Mouse (Mus musculus) thymus, postnatal 10 days (tissue): ENCODE measurements around the gene Pex16.

ENCODE experiments used
- DNase-seq, 2 experiments: peaks; one replicate each; pipeline ENCODE4 v3.0.0; 2021; ENCODE audit warnings: low spot score in 2 of 2

The Pex16 gene

DNA sequence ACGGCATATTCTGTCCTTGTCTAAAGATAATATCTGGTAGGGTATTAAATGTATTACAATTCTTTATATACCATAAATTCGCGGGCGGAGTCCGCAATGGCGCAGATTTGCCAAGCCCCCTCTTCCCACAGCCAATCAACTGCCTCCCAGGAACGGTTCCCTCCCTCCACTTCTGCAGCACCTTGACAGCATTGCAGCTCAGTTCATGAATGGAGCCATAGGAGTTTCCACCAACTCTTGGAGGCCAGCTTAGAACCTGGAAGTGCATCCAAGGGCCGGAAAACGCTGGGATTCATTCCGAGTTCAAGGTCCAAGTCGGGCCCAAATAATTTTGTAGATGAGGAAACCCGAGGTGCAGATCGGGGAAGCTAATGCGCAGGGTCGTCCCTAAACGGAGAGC is at the start of gene Pex16, which contains the start of gene Large2:
Pex16 (plus strand) TSS at position 163 of the 400 bp plus-strand sequence.
Large2 (minus strand) TSS at position 356 of the 400 bp plus-strand sequence.
- DNase-seq, result peak; percentile 48 to 52

DNA sequence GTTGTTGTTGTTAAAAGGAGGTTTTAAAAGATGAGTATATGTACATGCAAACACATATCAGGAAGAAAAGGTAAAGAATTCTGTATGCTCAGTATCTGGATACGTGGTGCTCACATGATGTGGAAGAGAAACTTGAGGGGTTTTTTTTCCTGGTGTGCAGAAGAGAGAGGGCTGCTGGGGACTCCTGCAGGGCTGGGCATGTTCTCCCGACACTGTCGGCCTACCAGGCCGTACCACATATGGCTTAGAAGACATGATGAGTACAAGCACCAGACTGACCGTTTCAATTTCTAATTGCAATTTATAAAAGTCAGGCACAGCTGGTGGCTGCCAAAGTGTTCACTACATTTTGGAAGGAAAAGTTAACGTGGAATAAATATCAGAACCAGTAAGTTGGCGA is 48.8 kb upstream of the Pex16 start:
- DNase-seq, result no peak

DNA sequence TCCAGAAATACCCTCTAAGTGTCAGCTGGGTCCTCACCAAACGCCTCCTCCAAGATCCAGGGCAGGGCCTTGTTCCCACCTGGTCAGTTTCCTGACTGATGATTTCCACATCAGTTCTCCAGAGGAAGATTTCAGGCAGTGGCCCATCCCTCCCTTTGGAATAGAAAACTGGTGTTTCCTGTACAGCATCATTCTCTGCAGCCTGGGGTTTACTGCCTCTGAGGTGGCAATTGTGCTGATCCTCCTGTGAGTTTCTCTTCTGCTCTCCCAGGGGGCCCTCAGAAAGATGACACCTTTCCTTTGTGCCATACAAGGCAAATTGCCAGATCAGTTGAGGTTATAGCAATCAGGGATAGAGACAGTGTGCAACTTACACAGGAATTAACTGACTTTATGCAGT is 48.3 kb upstream of the Pex16 start:
- DNase-seq, result no peak

DNA sequence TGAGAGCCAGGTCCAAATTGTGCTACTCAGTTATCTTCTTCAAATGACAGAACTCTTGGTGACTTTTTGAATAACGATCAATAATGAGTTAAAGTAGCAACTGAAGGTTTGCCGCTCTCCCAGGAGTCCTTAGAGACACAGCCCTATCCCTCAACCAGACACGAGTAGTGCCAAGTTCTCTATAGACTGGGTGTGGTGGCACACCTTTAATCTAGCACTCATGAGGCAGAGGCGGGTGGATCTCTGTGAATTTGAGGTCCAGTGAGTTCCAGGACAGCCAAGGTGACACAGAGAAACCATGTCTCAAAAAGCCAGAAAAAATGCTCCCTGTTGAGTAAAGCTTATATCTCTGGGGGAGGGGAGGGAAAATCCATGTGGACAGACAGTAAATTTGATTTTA is 46.9 kb upstream of the Pex16 start:
- no peak for DNase-seq

DNA sequence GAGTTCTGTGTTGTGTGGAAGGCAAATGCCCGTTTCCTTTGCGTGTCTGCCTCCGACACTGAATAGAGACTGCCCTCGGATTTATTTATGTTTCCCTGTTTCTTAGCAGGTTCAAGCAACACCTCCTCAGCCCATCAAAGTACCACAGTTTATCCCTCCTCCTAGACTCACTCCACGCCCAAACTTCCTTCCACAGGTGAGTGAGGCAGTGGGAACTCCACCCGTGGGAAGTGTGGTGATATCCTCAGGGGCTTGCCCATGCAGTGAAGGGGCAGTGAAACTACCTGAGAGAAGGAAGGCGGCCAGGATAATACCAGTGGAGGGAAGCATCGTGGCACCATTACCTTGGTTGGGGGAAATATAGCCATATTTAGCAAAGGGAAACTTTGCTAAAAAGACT is 46.3 kb upstream of the Pex16 start:
- DNase-seq, result no peak

DNA sequence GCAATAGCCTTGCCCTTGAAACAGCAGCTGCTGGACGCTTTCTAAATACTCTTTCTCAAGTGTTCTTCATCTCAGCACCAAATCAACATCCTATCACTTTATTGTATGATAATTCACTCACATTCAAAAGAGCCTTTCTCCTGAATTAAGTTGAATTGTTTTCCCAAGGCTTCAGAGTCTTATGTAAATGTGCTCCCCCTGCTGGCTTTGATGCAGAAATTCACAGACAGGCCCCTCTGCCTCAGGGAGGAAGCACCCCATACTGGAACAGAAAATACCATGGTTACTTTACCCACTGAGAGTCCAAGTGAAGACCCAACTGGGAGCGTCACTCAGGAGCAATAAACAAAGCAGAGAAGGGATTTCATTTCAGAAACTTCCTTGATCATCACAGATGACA is 43.6 kb upstream of the Pex16 start:
- DNase-seq, result peak in 1 of 2 experiments; percentile 54

DNA sequence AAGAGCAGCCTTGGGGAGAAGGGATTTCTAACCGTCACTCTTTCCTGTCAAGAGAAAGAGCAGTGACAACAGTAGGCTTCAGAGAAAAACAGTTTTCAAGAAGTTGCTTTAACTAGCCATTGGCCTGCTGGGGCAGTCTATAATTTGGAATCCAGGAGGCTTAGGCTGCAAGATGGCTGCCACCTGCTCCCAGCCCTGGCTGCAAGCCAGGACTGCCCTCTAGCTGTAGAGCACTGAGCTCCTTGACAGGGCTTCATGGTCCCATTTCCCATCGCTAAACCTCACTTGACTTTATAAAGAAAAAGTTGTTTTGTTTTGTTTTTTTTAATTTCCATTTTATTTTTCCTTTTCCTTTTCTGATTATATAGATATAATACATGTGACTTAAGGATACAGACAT is 43.1 kb upstream of the Pex16 start:
- no peak for DNase-seq

DNA sequence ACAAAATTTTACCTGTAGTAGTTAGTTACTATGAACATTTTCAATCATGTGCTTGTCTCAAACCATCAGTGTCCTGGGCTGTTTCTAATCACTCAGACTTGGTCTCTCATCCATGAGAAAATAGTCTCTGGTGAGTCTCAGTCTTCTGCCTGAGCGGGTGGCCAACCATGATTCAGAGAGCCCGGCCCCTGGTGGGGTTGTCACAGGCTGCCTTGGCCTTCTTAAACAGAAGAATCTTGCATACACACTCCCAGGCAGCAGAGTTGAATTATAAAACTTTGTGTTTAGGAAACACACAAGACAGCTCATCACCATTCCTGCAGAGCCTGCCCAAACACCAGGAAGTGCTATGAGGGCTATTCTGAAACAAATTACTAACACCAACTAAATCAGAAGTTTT is 42.6 kb upstream of the Pex16 start:
- DNase-seq, result no peak

DNA sequence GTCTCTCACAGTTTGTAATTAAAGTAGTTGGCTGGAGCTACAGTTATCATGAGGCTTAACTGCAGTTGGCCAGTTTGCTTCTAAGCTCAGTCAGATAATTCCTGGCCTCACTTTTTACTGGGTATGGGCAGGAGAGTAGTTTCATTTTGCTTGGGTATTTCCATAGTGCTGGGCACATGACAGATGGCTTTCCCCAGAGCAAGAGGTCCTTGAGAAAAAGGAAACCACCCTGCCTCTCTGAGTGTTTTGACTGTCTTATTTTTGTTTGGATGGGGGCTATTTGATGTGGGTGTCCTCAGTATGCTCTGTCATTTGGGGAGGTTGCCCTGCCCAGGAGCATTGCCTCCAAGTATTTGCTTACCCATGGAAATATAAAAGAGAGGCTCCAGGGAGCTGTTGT is 32.1 kb upstream of the Pex16 start:
- DNase-seq, result no peak

DNA sequence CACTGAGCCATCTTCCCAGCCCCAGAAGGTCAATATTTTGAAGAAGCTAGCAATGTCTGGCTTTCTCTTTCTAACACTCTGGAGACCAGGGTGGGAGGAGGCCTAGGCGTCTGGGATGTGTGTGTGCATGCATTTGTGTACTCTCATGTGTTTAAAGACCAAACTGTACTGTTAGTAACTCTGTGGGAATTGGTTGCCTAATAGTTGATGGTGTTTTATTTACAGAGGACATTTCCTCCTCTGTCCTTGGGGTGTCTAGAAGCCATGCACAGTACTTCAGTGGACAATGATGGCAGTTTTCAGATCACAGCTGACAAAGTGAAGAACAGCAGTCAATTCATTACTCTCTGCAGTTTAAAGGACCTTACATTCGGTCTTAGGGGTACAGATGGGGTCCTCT is 27.3 kb upstream of the Pex16 start:
- no peak for DNase-seq

DNA sequence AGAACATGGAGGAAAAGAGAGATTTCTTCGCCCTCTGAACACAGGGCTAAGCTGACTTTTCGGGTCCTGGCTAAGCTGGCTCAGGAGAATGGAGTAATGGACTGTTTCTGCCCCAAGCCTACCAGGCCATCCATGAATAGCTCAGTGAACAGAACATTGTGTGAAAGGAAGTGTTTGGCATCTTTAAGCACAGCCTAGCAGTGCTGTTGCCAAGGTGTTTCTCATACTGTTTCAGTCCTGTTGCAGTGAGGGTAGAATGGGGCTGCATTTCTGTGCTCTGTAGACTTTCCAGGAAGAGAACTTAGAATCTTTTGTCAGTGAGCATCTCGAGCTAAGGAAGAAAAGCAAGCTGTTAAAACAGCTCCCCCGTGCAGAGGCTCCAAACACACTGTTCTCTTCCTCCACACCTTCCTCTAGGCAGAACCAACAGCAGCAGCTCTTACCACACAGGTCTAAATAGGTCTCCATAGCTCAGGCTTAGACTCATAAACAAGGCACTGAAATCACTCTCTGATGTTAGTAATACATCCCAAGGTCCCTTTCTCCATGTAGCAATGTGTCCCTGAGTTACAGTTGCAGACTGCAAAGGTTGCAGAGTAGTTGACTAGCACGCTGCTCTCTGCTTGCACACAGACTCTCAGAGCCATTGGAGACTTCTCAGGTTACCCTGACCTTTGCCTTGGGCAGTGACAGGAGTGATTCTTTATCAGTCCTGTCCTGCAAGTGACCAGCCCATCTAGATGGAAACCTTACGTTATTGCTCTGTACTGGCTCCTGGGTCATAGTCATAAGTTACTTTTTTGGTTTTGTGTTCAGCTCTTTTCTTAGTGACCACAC is 24.7 kb upstream of the Pex16 start:
- DNase-seq, result no peak

DNA sequence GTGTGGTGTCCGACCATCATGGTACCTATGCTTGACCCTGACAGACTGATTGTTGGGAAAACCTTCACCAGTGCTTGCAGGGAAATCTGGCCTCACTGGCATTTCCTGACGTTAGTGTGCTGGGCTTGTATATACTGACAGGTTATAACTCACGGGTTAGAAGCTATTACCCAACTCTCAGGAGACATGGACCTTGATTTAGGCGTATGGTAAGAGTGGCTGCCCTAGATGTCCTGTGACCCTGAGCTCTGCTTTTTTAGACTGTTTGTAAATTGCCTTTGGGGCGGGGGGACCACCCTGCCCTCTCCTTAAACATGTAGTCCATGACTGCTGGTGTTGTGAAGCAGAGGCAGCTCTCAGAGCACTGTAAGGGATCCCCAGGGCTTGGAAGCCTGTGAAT is 23.8 kb upstream of the Pex16 start:
- no peak for DNase-seq

DNA sequence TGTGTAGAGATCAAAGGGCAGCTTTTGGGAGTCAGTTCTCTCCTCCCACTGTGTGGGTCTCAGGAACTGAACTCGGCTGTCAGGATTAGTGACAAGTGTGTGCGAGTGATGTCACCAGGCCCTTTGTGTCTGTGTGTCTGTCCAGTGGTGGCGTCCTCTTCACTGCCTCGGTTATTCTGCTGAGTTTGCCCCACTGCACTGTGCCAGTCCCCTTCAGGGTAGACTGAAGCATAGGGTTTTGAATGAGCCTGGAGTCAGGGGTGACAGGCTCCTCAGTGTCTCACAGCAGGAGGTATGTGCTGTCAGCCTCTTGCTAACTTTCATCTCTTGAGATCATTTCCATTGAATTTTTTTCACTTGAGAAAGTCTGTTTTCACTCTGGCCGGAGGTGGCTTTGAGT is 21.1 kb upstream of the Pex16 start:
- DNase-seq, result no peak

DNA sequence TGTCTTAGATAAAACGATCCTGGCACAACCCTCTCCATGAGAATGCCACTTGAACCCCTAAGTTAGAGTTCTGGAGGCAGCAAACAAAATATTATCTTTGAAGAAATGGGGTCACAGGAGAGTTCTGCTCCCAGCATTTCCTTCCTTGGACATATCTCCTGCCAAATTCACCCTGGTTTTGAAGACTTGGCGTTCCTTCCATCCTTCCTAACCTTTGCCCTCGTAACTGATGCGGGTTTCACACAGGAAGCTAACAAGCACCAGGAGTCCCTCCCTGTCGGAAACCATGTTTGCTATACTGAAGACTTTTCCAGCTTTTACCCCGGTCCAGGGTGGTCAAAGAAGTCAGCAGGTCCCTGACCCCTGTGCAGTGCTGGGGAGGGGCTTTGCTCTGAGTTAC is 20.3 kb upstream of the Pex16 start:
- DNase-seq, result no peak

DNA sequence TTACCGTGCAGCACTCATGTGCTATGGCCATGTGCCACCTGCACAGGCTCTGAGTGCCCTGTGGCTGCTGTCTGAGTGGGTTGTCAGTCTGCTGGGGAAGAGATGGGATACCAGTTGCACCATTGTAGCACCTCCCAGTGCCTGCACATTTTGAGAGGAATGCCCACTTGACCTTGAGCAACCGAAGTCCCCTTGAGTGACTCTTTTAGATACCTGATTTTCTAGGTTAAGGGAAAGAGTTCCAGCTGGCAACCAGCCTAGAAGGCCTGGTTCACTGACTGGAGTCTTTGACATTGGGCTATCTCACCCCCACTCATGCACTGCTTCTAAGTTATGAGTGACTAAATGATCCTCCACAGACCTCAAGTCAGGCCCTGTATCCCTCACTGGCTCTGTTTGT is 15.2 kb upstream of the Pex16 start:
- DNase-seq, result no peak

DNA sequence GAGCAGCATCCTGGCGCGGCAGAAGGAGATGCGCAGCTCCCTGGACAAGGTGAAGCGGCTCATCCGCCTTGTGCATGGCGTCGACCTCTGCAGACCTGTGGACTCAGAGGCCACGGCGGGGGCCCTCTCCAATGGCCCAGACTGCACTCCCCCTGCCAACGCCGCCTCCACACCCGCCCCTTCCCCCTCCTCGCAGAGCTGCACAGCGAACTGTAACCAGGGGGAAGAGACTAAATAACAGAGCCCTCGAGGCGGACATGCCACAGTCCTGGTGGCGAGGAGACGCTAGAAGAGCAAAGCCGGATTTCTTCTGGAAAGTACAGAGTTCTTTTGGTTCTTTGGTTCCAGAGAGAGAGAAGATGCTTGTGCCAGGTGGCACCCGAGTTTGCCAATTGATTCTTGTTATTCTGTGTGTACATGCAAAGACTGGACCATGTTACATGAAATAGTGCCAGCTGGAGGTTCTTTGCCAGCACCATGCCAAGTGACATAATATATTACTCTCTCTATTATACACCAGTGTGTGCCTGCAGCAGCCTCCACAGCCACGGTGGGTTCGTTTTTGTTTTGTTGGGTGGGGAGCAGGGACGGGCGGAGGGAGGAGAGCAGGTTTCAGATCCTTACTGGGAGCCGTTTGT is 14.2 kb upstream of the Pex16 start:
- DNase-seq, result no peak

DNA sequence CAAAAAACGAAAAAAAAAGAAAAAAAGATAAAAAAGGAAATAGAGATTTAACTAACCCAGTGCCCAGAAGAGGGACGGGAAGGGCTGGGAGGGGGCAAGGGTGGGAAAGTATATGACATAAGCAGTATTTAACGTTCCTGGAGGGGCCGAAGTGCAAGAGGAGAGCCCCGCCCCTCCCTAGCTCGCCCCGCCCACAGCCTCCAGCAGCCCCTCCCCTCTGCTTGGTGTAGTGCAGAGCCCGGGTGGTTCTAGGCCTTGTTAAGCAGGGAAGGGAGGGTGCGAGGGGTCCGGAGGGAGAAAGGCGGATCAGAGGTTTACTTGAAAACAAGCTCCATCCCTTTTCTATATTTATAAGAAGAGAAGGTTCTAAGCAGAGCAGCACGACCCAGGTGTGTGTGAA is 13.6 kb upstream of the Pex16 start:
- DNase-seq, result no peak

DNA sequence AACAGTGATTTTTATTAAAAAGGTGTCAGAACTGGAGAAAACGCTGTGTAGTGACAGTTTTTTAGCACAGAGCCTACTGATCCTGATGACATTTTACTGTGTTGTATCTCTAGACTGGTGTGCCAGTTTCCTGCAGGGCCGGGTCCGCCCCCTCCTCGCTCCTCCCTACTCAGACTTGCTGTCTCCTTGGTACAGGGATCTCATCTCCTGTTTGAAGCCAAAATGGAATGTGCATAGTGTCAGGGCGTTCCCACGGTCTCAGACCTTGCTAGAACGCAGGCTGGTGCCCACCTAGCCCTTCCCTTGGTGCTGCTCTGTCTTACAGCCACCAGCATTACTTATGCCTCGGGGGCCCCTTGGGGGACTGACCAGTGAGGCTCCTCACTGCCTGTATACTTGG is 12.7 kb upstream of the Pex16 start:
- no peak for DNase-seq

DNA sequence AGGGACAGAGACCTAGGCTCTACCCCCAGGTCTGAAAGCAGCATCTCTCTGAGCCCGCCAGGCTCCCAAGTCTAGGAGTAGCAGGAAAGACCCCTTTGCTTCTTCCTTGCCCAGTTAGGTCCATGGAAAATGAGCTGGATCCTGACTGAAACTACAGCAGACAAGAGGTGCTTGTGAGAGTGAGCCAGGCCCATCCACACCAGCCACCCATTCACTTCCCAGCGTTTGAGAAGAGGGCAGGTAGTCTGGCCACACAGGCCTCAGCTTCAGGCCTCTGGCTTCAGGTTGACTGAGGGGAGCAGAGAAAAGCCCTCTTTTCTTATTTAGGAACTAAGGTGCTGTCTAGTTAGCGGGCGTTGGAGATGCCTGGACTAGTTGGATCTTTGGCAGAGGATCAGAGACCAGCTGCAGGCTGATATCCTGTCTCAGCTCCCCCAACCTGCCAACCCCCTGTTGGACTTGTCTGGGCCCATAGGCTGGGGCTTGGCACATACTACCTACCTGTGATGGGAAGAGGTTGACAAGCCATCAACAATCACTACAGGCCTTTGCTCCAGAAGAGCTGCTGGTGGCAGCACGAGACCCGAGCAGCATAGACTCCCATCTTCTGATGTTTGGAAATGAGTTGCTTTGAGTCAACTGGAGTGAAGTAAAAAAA is 11.8 kb upstream of the Pex16 start:
- DNase-seq, result no peak

DNA sequence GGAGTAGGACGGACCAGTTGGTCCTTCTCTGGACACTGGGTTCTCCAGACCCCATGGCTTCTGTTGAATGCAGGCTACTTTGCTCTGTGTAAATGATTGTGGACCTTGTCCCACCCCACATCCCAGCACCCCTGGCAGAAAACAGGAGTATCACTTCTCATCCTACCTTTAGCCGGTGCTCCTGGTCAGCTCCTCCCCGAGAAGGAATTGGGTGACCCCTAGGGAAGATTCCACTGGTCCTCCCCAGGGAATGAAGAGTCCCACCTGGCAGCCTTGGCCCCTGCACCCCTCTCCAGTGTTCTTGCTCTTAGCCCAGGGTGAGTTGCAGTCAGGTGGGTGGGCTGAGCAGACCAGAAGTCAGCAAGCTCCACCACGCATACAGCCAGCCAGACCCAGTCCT is 10.4 kb upstream of the Pex16 start:
- no peak for DNase-seq

DNA sequence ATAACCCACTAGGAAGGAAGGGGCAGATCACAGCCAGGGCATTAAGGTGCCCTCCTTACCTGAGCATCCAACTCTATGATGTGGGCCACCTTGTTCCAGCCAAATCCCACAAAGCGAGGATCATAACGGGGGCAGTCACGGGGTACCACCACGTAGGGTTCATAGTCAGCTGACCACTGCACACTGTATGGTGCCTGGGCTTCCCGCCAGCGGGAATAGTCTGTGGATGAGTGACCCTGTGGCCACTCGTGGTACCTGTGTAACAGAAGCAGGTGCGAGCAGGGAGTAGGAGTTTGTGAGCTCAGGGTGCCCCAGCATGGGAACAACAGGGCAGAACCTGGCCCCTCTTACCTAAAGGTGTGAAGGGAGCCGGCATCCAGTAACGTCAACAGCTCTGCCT is 8.9 kb upstream of the Pex16 start:
- no peak for DNase-seq

DNA sequence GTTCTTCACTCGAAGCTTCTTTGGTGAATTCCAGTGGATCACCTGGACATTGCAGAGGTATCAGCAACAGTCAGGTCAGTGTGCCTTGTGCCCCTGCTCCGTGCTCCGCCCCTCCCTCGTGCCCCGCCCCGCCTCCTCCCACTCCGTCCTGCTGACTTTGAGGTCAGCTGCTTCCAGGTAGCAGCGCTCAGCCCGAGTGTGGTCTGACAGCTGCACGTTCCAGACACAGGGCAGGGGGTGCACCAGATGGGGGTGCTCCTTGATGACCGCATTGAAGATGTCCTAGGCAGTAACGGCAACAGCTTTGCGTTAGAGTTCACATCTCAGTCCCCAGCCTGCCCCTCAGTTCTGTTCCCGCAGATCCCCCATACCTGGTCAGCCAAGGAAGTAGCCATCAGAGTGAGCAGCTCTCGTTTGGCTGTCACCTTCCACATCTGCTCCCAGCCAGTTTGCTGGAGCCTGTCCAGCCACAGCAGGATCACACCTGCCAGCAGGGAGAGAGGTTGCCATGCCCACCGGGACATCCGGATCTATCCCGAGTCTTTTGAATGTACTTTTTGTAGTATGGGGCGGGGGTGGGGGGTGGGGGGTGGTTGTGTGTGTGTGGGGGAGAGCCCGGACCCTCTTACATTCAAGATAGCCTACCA is 7.0 kb upstream of the Pex16 start:
- no peak for DNase-seq

DNA sequence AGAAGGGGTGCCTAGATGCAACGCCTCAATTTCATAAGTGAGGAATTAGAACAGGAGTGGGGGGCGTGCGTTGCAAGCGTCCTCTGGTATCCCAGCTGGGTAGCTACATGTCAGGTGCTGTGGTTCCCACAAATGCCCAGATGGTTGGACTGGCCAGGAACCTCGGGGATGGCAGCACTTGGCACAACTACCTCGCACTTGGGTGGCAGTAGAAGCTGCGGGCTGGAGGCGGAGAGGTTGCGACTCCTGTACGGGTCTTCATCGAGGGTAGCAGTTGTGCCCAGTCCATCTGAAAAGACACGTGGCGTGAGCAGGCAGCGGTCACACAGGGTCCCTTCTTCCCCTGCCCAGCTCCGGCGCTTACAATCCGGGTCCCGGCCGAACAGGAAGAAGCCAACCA is 4.1 kb upstream of the Pex16 start:
- no peak for DNase-seq
